Mouse (Mus musculus) C2C12 (cell line): Measurements from ENCODE around the gene Sap25.

Source experiments
- CEBPB ChIP-seq: IDR thresholded peaks from one replicate; pipeline ENCODE4 v1.6.1; 2011; ENCODE audit warnings: low read depth, mild to moderate bottlenecking, control low read depth, moderate library complexity
- CTCF ChIP-seq: IDR thresholded peaks from one replicate; pipeline ENCODE4 v1.5.1; 2011; ENCODE audit not compliant: control insufficient read depth, insufficient read depth, insufficient read length
- FOSL1 ChIP-seq: IDR thresholded peaks from one replicate; pipeline ENCODE4 v1.8.0; 2011; ENCODE audit warnings: mild to moderate bottlenecking, low read length; ENCODE audit not compliant: poor library complexity, insufficient read depth, severe bottlenecking
- MAX ChIP-seq: IDR thresholded peaks from one replicate; pipeline ENCODE4 v1.6.1; 2011; ENCODE audit warnings: mild to moderate bottlenecking, control low read depth
- MYOD1 ChIP-seq: IDR thresholded peaks from one replicate; pipeline ENCODE4 v1.6.1; 2011; ENCODE audit warnings: low read depth; ENCODE audit not compliant: control insufficient read depth, insufficient read length
- MYOG ChIP-seq: IDR thresholded peaks from one replicate; pipeline ENCODE4 v1.6.1; 2011; ENCODE audit not compliant: control insufficient read depth, insufficient read length; ENCODE audit errors: extremely low read depth
- USF1 ChIP-seq: IDR thresholded peaks from one replicate; pipeline ENCODE4 v1.6.1; 2011; ENCODE audit warnings: low read depth, mild to moderate bottlenecking, control low read depth, moderate library complexity

DNA sequence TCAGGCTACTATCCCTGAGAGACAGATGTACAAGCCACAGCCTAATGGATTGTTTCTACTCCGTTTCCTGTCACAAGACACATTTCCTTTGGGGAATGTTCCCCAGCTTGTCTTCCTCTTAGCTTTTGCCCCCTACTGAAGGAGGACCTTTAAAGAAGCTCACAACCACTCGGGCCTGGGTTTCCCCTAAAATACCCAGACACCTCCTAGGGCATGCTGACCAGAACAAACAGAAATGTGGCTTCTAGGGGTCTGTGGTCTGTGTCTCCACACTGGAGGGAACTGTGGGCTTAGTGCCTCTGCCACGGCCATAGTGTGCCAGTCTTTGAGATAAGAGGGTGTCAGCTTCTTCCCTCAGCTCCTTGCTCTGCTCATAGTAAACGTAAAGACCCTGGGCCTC is 9.5 kb upstream of the Sap25 start:
- TF ChIP-seq CTCF = no peak
- TF ChIP-seq USF1 = no peak
- no peak for TF ChIP-seq MYOD1
- no peak for TF ChIP-seq CEBPB
- TF ChIP-seq MAX = no peak
- TF ChIP-seq FOSL1 = no peak
- no peak for TF ChIP-seq MYOG
